Mouse (Mus musculus): ENCODE measurements around the gene Raph1.

DNA sequence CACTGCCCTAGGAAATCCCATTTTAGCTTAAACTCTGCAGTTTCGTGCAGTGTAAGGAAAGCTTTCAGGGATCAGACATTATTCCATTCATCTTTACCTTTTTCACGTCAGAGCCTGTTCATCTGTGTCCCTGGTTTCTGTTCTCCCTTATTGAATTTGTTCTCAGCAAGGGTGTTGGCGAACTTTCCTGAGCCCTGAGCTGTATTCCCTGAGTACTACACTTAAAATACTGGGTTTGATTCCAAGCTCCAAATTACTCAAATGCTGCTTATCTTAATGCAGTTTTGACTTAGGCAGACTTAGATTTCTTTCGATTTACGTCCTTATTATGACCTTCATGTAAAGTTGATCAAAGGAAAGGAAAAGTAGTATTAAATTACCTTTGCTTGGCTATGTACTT lies 417 bp upstream of the Raph1 start:
- TF ChIP-seq POLR2A (IDR thresholded peaks at IDR 0.05; ENCODE audit: low read depth, low read length) (no peak), CTCF (IDR thresholded peaks at IDR 0.05; ENCODE audit: borderline replicate concordance, insufficient read depth, low read length) (no peak)
